Mouse (Mus musculus) embryonic fibroblast, embryonic 13.5 days (primary cell): Measurements from ENCODE around the gene Kcnj8.

Experiments used
- CTCF ChIP-seq: IDR thresholded peaks from 2 replicates; pipeline ENCODE4 v1.5.1; 2011; ENCODE audit warnings: mild to moderate bottlenecking, control low read depth, low read length, moderate library complexity, borderline replicate concordance; ENCODE audit not compliant: insufficient read depth
- POLR2A ChIP-seq: IDR thresholded peaks from 2 replicates; pipeline ENCODE4 v1.6.1; 2011; ENCODE audit warnings: low read depth, mild to moderate bottlenecking, control low read depth, low read length, moderate library complexity

DNA sequence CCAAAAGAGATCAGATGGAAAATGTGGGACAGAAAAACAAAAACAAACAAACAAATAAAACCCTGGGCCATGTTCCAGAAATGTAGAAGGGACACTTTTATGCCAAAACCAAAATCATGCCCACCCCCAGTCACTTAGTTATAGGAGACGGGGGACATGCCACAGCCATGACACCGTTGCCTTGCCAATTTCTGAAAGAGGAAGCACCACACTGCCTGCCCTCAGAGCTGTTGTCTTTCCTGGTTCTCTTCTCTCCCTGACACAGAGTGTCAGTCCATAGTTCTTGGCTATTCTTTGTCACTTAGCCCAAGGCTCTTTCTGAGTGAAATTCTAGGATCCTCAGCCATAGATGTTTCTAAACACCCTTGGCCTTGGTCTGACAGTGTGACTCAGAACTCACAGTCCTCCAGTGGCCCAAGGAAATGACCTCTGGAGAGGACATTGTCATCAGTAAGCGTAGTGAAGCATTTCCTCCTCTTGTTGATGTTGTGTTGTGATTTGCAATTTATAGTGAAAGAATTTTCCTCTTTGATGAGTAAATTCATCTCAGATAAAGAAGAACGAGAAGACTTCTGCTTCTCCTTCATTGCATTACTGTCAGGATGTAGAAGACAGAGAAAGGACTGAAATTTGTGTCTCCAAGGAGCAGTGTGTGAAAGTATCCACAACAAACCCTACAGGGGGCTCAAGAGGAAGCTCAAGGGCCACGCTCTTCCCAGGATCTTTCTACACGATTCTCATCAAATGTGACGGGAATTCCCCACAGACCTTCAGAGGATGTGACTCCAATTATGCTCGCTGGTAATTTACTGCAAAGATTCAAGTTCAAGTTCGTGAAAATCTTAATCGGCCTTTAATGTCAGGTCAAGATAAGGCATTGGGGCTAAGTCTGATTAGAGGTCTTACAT is 12.4 kb downstream of the Kcnj8 start:
- TF ChIP-seq POLR2A = no peak
- no peak for TF ChIP-seq CTCF
